Mouse (Mus musculus) embryonic fibroblast, embryonic 13.5 days (primary cell): ENCODE measurements around the gene Lrp11. TPM values are rescaled to one million over a fixed set of nuclear protein-coding genes. Genes with fewer than 3 reads are reported as not detected.

Experiments
- H3K27ac ChIP-seq: 2 replicates; pipeline ENCODE4 v1.5.1; 2012; ENCODE audit warnings: low read length, control low read depth, inconsistent platforms; ENCODE audit not compliant: insufficient read depth
- H3K4me1 ChIP-seq: 2 replicates; pipeline ENCODE4 v1.6.1; 2011; ENCODE audit warnings: low read length; ENCODE audit not compliant: control insufficient read depth, insufficient read depth
- H3K4me3 ChIP-seq: 2 replicates; pipeline ENCODE4 v1.5.1; 2011; ENCODE audit warnings: mild to moderate bottlenecking, control low read depth, low read length; ENCODE audit not compliant: insufficient read depth
- CTCF ChIP-seq: IDR thresholded peaks from 2 replicates; pipeline ENCODE4 v1.5.1; 2011; ENCODE audit warnings: mild to moderate bottlenecking, control low read depth, low read length, moderate library complexity, borderline replicate concordance; ENCODE audit not compliant: insufficient read depth
- POLR2A ChIP-seq: IDR thresholded peaks from 2 replicates; pipeline ENCODE4 v1.6.1; 2011; ENCODE audit warnings: low read depth, mild to moderate bottlenecking, control low read depth, low read length, moderate library complexity
- polyA plus RNA-seq: library from polyadenylated mRNA; stranded (reverse); fragments of >200 nt; gene quantifications from 2 replicates; pipeline ENCODE4 v1.2.4, GENCODE M21; 2011; ENCODE audit warnings: low read depth; ENCODE audit not compliant: missing spikeins, insufficient read length

Gene Lrp11
- polyA plus RNA-seq, result 9.0 and 12.2 TPM in 2 replicates

DNA sequence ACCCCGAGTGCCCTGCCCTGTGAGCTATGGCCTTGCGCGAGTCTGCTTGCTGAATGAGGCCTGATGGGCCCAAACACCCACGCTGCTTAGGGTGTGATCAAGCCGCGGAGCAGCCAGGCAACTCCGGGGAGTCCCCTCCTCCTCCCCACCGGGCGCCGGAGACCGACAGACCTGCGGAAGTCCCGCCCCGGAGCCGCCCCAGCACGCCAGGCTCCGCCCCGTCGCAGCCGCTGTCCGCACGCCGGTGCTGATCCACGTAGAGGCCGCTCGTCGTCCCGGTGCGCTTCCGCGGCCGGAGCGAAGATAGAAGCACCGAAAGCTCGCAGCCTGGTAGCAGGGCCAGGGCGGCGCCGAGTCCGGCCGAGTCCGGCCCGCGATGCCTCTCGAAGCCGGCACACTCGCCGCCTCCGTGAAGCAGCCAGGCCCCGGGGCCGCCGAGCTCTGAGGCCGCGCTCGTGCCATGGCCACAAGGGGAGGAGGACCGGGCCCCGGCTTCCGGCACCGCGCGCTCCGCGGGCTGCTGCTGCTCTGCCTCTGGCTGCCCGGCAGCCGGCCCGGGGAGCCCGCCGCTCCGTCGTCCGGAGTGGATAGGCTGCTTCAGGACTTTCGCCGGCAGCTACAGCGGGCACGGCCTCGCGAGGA is at the start of gene Lrp11:
Gene Lrp11 (plus strand): TSS at position 209 of the 642 bp plus-strand sequence.
- Histone ChIP-seq H3K4me1 (peaks cover 4% of the 10 kb centered on the region; the same call in 1 of the 2 replicates), H3K4me3 (peak within 1 kb of the TSS; percentile 55), H3K27ac (peak within 1 kb of the TSS; percentile 18; the same call in 1 of the 2 replicates)
- TF ChIP-seq POLR2A (peak; percentile 88), CTCF (no peak)

DNA sequence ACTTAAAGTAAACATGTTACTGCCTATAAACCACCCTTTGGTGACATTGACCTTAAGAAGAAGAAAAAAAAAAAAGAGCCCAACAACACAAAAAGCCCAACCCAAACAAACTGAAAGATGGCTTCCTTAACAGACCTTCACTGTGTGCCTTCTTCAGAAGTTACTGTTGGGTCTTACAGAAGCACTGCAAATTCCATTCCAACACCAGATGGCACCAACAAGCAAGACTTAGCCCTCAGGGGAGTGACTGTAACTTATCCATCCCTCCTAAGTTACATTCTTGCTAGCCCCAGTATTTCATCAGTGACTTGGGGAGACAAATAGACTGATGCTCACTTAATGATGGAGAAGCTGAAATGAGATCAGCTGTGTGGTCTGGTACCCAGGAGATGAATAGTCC is 11.6 kb upstream of the Lrp11 start:
- no peak overlapping the region for H3K27ac ChIP-seq
- TF ChIP-seq POLR2A (no peak), CTCF (no peak)

DNA sequence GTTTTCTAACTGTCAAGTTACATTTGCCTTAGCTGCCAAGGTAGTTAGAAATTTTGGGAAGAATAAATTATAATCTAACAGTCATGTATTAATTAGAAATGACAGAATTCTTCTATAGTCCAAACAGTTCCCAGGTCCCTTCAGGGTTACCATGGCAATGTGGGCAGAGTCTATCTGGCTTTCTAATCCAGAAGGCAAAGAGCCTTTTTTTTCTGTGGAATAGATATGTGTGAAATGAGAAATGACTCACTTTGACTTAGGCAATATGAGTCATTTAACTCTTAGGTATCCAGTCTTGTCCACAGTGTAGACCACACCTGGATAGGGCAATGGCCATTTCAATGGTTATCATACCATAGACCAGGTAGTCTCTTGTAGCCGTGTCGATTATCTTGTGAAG is 8.2 kb upstream of the Lrp11 start:
- Histone ChIP-seq H3K4me3 (no peak overlapping the region), H3K27ac (no peak overlapping the region), H3K4me1 (no peaks in the 10 kb centered on the region)
- no peak for TF ChIP-seq POLR2A
- no peak for TF ChIP-seq CTCF

More for the DNA sequence above, 11.6 kb upstream of the Lrp11 start:
- Histone ChIP-seq H3K4me3 (no peak overlapping the region), H3K4me1 (no peaks in the 10 kb centered on the region)

DNA sequence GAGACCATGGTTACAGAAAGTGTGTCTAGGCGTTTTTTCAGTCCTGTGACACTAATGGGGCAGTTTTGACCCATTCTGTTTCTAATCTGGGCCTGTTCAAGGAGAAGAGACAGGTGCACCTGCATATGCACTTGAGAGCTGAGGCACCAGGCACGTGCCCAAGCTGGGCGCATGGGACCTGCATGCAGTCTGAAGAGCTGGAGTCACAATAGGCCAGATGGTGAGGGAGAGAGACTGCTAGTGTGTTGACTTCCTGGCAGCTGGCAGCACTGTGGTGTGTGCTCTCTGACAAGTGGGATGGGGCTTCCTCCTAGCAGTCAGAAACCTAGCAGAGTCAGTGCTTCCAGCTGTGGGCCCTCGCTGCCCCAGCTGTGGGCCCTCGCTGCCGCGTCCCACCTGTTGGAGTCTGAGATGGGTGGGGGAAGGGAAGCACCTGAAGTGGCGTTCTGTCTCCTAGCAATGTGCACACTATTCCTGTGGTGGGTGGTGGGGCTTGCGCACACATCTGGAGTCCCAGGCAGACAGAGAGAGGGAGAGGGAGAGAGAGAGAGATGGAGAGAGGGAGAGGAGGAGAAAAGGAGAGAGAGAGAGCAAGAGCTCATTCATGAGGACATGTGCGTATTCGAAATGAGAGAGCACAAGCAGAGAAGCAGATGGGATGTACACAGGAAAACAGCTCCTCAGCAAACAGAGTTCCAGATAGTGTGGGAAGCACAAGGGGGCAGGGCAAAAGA is 7.3 kb upstream of the Lrp11 start:
- TF ChIP-seq POLR2A, result no peak
- TF ChIP-seq CTCF, result no peak
- no peak overlapping the region for H3K27ac ChIP-seq
- H3K4me3 ChIP-seq, result no peak overlapping the region
- no peaks in the 10 kb centered on the region for H3K4me1 ChIP-seq

DNA sequence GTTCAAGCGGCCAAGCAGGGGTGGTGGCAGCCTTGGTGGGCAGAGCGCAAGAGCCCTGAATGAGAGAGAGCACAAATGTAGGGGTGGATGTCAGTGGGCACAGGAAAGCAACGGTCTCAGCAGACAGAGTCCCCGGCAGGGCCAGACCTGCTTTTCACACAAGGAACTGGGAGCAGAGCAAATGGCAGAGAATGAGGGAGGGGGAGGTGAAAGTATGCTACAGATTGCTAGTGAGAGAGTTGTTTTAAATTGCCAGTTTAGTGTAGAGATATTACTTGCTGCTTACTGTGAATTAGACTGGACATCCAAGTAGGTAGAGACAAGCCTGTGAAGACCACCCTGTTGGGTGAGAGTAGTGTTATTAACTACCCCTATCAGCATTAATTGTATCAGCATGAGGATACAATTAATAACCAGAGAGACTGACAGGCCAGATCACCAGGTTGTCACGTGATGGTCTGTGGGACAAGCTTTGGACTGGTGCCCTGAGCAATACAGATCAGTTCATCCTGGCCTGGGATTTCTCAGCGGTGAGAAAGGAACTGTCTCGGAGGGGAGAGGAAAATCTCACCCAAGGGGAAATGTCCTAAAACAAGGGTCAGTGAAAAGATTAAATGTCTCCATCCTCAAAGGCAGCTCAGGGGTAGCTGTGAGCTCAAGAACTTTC is 6.6 kb upstream of the Lrp11 start:
- H3K4me3 ChIP-seq, result no peak overlapping the region
- H3K27ac ChIP-seq, result no peak overlapping the region
- no peaks in the 10 kb centered on the region for H3K4me1 ChIP-seq
- TF ChIP-seq CTCF (no peak), POLR2A (no peak)

DNA sequence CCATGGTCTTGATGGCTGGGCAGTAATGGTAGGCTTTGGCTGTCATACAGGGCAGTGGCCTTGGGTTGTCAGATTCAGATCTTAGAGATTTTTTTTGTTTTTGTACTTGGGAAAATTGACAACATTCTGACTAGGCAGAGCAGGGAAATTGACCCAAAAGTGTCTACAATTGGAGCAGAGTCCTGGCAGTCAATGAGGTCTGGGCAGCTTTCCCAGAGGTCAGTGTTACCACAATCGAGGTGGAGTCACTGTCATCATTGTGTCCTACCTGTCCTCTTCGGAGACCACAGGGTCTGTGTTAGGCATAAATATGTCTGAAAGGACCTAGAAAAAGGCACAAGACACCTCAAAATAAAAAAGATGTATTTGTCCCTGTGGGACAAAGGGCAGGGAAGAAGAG is 2.8 kb upstream of the Lrp11 start:
- Histone ChIP-seq H3K4me1 (peaks cover 4% of the 10 kb centered on the region; the same call in 1 of the 2 replicates), H3K27ac (no peak overlapping the region), H3K4me3 (no peak overlapping the region)
- TF ChIP-seq CTCF, result no peak
- TF ChIP-seq POLR2A, result no peak

DNA sequence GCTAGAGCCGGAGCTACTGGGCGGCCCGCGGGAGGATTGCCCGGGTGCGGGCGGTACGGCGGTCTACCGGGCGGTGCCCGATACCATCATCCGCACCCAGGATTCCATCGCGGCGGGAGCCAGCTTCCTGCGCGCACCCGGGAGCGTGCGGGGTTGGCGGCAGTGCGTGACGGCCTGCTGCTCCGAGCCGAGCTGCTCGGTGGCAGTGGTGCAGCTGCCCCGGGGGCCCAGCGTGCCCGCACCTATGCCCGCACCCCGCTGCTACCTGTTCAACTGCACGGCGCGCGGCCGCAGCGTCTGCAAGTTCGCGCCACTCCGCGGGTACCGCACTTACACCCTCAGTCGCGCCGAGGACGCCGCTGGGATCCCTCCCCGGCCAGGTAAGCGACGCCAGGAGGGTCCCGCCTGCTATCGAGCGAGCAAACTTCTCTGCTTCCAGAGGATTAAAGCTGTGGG is 662 bp downstream of the Lrp11 start:
- TF ChIP-seq POLR2A (no peak), CTCF (no peak)
- peaks cover 4% of the 10 kb centered on the region; the same call in 1 of the 2 replicates for H3K4me1 ChIP-seq
- H3K27ac ChIP-seq, result no peak overlapping the region
- H3K4me3 ChIP-seq, result peak overlapping the region; percentile 55

DNA sequence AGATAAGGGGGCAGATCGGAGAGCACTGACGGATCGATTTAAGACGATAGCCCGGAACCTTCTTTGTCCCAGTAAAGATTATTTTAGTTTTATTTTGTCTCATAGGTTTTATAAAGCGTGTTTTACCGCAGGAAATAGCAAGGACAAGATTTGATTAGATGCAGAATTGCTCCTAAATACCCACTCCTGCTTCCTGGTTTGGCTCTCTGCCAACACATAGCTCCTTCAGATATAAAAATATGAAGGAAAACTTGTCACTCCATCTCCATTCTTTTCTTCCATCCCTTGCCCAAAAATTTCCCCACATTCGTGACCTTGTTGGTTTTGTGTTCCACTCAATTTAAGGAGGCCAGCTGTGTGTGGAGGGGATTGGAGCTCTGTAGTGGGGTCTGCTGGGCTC is 1.2 kb downstream of the Lrp11 start:
- Histone ChIP-seq H3K27ac (no peak overlapping the region), H3K4me3 (peak overlapping the region; percentile 55), H3K4me1 (peaks cover 4% of the 10 kb centered on the region; the same call in 1 of the 2 replicates)
- no peak for TF ChIP-seq POLR2A
- TF ChIP-seq CTCF, result no peak

DNA sequence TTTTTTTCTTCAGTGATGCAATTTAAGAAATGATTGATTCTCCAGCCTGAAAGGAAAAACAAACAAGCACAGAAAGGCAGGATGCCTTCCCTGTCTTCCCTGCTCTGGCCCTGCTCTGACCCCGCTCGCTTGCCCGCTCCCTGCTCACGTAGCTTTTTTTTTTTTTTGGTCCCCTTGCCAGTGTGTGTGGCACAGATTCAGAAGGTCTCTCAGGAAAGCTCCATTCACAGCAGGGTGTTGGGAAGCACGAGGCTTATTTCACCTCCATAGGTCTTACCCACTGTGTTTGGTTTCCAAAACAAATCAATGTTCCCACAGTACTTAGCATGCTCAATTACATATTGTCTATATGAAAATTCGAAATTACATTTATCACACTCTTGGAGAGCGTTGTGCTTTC is 5.2 kb downstream of the Lrp11 start:
- TF ChIP-seq POLR2A (no peak), CTCF (no peak)
- Histone ChIP-seq H3K4me3 (no peak overlapping the region), H3K27ac (no peak overlapping the region), H3K4me1 (peaks cover 4% of the 10 kb centered on the region; the same call in 1 of the 2 replicates)

DNA sequence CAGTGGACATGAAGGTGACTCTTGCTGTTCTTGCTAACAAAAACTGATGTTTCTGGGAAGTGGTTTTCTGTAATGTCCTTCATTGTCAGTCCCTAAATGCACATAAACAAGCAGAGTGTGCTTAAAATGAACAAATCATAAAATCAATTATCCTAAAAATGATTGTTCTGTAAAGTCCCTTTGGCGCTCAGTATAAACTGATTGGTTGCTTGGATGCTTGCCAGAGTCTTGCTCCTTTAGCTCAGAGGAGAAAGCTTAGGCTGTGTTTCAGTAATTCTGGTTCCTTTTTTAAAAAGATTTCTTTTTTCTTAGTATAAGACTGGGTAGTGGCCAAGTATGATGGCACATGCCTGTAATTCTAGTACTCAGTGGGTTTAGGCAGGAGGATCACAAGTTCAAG is 6.7 kb downstream of the Lrp11 start:
- Histone ChIP-seq H3K4me1 (no peaks in the 10 kb centered on the region), H3K4me3 (no peak overlapping the region), H3K27ac (no peak overlapping the region)
- TF ChIP-seq POLR2A, result no peak
- no peak for TF ChIP-seq CTCF
